Mouse (Mus musculus) heart, adult 2 months (tissue): ENCODE data around the gene Cobll1.

Source experiments
- CTCF ChIP-seq: fragments of 200-600 bp; IDR thresholded peaks from 2 replicates; pipeline ENCODE4 v1.8.1; 2022; ENCODE audit warnings: antibody characterized with exemption, mild to moderate bottlenecking, moderate library complexity
- POLR2A ChIP-seq: fragments of 200-500 bp; IDR thresholded peaks from 2 replicates; pipeline ENCODE4 v1.6.1; 2011; ENCODE audit warnings: mild to moderate bottlenecking, low read depth, low read length, control low read depth; ENCODE audit not compliant: insufficient read depth

- TF ChIP-seq CTCF (no peak), POLR2A (no peak)
Observed at GRCm38 (mm10) chr2:65249575-65249974, 10.4 kb upstream of the Cobll1 start.
